Mouse (Mus musculus): ENCODE results near the gene Wnt11. TPM values are rescaled to one million over a fixed set of nuclear protein-coding genes. Genes with fewer than 3 reads are reported as not detected.
A peak's percentile ranks its signal among the peaks of the same experiment; 100 is the strongest.

The Wnt11 gene
- polyA plus RNA-seq, 1 experiment from 2014 or later = 0.50 TPM

DNA sequence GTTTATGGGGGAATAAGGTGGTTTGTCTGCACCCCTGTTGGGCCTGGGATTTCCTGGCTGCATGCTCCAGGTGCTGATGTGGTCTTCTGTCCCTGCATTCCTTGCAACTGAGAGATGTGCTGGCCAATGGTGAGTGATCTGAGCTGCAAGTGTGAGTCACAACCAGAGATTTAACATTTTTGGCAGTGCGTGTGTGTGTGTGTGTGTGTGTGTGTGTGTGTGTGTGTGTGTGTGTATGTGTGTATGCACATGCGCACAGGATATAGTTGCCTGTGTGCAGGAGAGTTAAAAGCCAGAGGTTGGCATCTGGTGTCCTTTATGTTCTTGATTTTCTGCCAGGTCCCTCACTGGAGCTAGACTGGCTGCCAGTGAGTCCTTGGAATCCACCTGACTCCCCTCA lies 44.3 kb downstream of the Wnt11 start:
- no peak overlapping the region for H3K9ac ChIP-seq (ENCODE audit: low read length)
- no peaks in the 10 kb centered on the region for H3K27me3 ChIP-seq (replicated peaks; ENCODE audit: control insufficient read depth, insufficient read depth, low read length)
- DNase-seq (ENCODE audit: low spot score) (no peak), ATAC-seq (no peak)
- no peak overlapping the region for H3K27ac ChIP-seq (ENCODE audit: low read depth, low read length)
- no peaks in the 10 kb centered on the region for H3K36me3 ChIP-seq (ENCODE audit: control insufficient read depth, insufficient read depth, low read length)
- 88% methylated on average over 2 of the region's 2 CpGs for whole genome bisulfite sequencing
- H3K4me1 ChIP-seq (ENCODE audit: control insufficient read depth, insufficient read depth, low read length) = peaks cover 9% of the 10 kb centered on the region
- no peaks in the 10 kb centered on the region for H3K9me3 ChIP-seq (replicated peaks; ENCODE audit: control insufficient read depth, low read length)
- H3K4me3 ChIP-seq (ENCODE audit: low read depth, low read length) = no peak overlapping the region
- H3K4me2 ChIP-seq (ENCODE audit: low read length) = no peak overlapping the region

DNA sequence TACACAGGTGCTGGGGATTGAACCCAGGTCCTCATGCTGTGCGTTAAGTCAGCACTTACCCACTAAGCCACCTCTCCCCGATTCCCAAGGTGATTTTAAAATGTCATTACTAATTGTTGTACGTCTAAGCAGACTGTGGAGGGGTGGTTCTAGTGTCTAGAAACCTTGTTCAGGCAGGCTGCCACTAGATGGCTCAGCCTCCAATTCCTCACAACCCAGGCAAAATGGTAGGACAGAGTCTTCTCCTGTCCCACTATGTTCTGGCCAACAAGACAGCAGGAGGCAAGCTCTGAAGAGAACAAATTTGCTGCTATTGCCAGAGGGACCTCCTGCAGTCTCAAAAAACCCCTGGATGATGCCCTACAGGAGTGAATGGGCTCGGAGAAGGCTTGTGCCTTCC lies 47.0 kb downstream of the Wnt11 start:
- Histone ChIP-seq H3K9me3 (replicated peaks; ENCODE audit: control insufficient read depth, low read length) (no peaks in the 10 kb centered on the region), H3K4me2 (ENCODE audit: low read length) (no peak overlapping the region), H3K9ac (ENCODE audit: low read length) (no peak overlapping the region), H3K36me3 (ENCODE audit: control insufficient read depth, insufficient read depth, low read length) (no peaks in the 10 kb centered on the region), H3K4me1 (ENCODE audit: control insufficient read depth, insufficient read depth, low read length) (peaks cover 3% of the 10 kb centered on the region; the same call in 1 of the 2 replicates), H3K4me3 (ENCODE audit: low read depth, low read length) (no peak overlapping the region), H3K27ac (ENCODE audit: low read depth, low read length) (no peak overlapping the region), H3K27me3 (replicated peaks; ENCODE audit: control insufficient read depth, insufficient read depth, low read length) (no peaks in the 10 kb centered on the region)
- WGBS = 60% methylated on average over 4 of the region's 4 CpGs
- ATAC-seq (no peak), DNase-seq (ENCODE audit: low spot score) (no peak)

DNA sequence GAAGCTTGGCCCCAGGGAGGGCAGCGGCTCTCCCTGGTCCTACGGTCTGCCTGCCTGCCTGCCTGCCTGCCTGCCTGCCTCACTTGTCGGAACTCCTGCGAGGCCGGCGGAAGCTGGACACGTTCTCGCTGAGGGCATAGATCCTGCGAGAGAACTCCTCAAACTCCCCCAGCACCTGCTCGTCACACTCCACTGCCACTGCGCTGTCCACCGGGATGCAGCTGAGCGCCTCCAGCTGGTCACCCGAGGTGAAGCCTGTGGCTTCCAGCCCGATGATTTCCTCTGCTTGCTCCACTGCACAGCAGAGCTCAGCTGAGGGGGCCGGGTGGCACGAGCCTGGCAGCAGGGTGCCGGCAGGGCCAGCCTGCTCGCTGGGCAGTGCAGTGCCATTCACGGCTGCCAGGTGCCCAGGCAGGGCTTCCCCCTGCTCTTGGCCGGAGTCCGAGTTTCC lies 52.9 kb downstream of the Wnt11 start:
- Histone ChIP-seq H3K9ac (ENCODE audit: low read length) (no peak overlapping the region), H3K4me1 (ENCODE audit: control insufficient read depth, insufficient read depth, low read length) (peaks cover 3% of the 10 kb centered on the region; the same call in 1 of the 2 replicates), H3K4me3 (ENCODE audit: low read depth, low read length) (no peak overlapping the region), H3K4me2 (ENCODE audit: low read length) (no peak overlapping the region), H3K27ac (ENCODE audit: low read depth, low read length) (no peak overlapping the region), H3K27me3 (replicated peaks; ENCODE audit: control insufficient read depth, insufficient read depth, low read length) (no peaks in the 10 kb centered on the region), H3K9me3 (replicated peaks; ENCODE audit: control insufficient read depth, low read length) (no peaks in the 10 kb centered on the region), H3K36me3 (ENCODE audit: control insufficient read depth, insufficient read depth, low read length) (no peaks in the 10 kb centered on the region)
- 42% methylated on average over 22 of the region's 22 CpGs for WGBS
- DNase-seq (ENCODE audit: low spot score) (no peak), ATAC-seq (no peak)

DNA sequence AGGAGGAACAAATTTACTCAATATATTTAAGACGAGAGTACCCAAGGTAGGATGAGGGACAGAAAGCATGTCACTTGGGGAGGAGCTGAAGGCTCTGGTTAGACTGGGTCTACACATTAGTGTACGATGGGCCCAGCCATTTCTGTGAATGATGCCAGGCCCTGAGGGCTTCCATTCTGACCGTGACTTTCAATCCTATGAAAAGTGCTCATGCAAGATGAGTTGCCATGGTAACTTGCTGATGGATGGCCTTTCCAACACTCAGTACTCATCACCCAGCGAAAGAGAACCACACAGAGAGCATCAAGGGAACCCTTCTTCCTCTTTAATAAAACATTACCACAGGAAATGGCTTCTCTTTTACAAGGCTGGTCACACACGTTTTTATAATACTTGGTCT lies 53.9 kb downstream of the Wnt11 start:
- 0 out of 2 replicates have a peak, but pooled peaks have one; percentile 29 for ATAC-seq
- 66% methylated on average over 5 of the region's 5 CpGs for WGBS
- no peak overlapping the region for H3K4me2 ChIP-seq (ENCODE audit: low read length)

DNA sequence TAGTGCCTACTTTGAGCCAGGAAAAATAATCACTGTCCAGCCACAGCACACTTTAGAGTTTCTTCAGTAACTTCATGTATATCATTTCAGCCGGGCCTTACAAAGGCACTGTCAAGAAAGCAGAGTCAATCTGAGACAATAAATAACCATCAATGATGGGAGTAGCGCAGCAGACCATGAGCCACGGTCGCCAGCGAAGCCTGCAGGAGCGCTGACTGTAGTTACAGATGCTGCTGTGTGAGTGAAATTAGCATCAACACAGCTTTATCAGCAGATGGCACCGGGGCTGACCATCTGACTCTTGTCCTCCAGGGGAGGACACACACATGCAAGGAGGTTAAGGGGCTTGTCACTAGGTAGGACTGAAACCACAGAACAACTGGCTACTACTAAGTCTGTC lies 54.3 kb downstream of the Wnt11 start:
- DNase-seq (ENCODE audit: low spot score) (no peak), ATAC-seq (no peak)
- Histone ChIP-seq H3K27ac (ENCODE audit: low read depth, low read length) (no peak overlapping the region), H3K9ac (ENCODE audit: low read length) (no peak overlapping the region), H3K4me2 (ENCODE audit: low read length) (no peak overlapping the region), H3K27me3 (replicated peaks; ENCODE audit: control insufficient read depth, insufficient read depth, low read length) (no peaks in the 10 kb centered on the region), H3K4me3 (ENCODE audit: low read depth, low read length) (no peak overlapping the region), H3K4me1 (ENCODE audit: control insufficient read depth, insufficient read depth, low read length) (peaks cover 3% of the 10 kb centered on the region; the same call in 1 of the 2 replicates), H3K36me3 (ENCODE audit: control insufficient read depth, insufficient read depth, low read length) (no peaks in the 10 kb centered on the region), H3K9me3 (replicated peaks; ENCODE audit: control insufficient read depth, low read length) (no peaks in the 10 kb centered on the region)
- 76% methylated on average over 7 of the region's 7 CpGs for WGBS

More for the DNA sequence above, 53.9 kb downstream of the Wnt11 start:
- Histone ChIP-seq H3K27ac (ENCODE audit: low read depth, low read length) (no peak overlapping the region), H3K9ac (ENCODE audit: low read length) (no peak overlapping the region), H3K36me3 (ENCODE audit: control insufficient read depth, insufficient read depth, low read length) (no peaks in the 10 kb centered on the region), H3K4me1 (ENCODE audit: control insufficient read depth, insufficient read depth, low read length) (peaks cover 3% of the 10 kb centered on the region; the same call in 1 of the 2 replicates), H3K9me3 (replicated peaks; ENCODE audit: control insufficient read depth, low read length) (no peaks in the 10 kb centered on the region), H3K4me3 (ENCODE audit: low read depth, low read length) (no peak overlapping the region), H3K27me3 (replicated peaks; ENCODE audit: control insufficient read depth, insufficient read depth, low read length) (no peaks in the 10 kb centered on the region)
- peak; percentile 53 for DNase-seq (ENCODE audit: low spot score)

DNA sequence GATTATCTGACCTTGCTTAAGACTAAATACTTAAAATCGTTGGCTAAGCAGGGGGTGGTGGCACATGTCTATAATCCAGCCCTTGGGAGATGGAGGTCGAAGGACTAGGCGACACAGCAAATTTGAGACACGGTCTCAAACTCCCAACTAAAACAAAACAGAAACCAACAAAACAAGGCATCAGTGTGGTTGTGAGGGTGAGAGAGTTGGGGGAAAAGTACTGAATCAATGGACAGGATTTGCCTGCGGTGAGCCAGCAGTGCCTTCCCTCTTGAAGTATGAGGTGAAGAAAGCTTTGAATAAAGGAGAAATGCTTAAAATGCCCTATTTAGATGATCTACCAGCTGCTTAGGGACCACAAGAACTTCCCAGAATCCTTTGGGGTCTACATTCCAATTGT lies 58.2 kb downstream of the Wnt11 start:
- 91% methylated on average over 5 of the region's 5 CpGs for WGBS
- ATAC-seq = no peak
- H3K9ac ChIP-seq (ENCODE audit: low read length) = no peak overlapping the region
- DNase-seq (ENCODE audit: low spot score) = no peak
- peaks cover 3% of the 10 kb centered on the region for H3K4me1 ChIP-seq (ENCODE audit: control insufficient read depth, insufficient read depth, low read length)
- no peak overlapping the region for H3K4me3 ChIP-seq (ENCODE audit: low read depth, low read length)
- H3K4me2 ChIP-seq (ENCODE audit: low read length) = no peak overlapping the region
- no peaks in the 10 kb centered on the region for H3K9me3 ChIP-seq (replicated peaks; ENCODE audit: control insufficient read depth, low read length)
- H3K27ac ChIP-seq (ENCODE audit: low read depth, low read length) = no peak overlapping the region
- no peaks in the 10 kb centered on the region for H3K36me3 ChIP-seq (ENCODE audit: control insufficient read depth, insufficient read depth, low read length)
- H3K27me3 ChIP-seq (replicated peaks; ENCODE audit: control insufficient read depth, insufficient read depth, low read length) = no peaks in the 10 kb centered on the region

DNA sequence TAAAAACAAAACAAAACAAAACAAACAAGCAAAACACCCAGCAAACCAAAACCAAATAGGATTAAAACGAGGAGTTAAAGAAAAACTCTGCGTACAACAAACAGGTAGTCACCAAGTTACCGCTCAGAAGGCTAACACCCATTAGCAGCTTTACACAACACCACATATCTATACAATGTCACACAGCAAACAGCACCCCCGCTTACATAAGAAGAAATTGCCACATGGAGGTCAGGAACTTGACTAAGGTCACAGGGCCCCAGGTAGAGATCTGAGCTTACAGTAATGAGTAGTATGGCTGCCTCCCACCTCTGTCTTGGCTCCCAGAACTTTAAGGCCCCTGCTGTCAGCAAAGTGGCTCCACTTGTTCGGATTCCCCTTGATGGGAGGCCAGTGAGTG lies 59.4 kb downstream of the Wnt11 start:
- Histone ChIP-seq H3K4me1 (ENCODE audit: control insufficient read depth, insufficient read depth, low read length) (no peaks in the 10 kb centered on the region; the same call in 1 of the 2 replicates), H3K36me3 (ENCODE audit: control insufficient read depth, insufficient read depth, low read length) (no peaks in the 10 kb centered on the region), H3K4me2 (ENCODE audit: low read length) (no peak overlapping the region), H3K4me3 (ENCODE audit: low read depth, low read length) (no peak overlapping the region), H3K27ac (ENCODE audit: low read depth, low read length) (no peak overlapping the region), H3K27me3 (replicated peaks; ENCODE audit: control insufficient read depth, insufficient read depth, low read length) (no peaks in the 10 kb centered on the region), H3K9me3 (replicated peaks; ENCODE audit: control insufficient read depth, low read length) (no peaks in the 10 kb centered on the region), H3K9ac (ENCODE audit: low read length) (no peak overlapping the region)
- DNase-seq (ENCODE audit: low spot score) (no peak), ATAC-seq (no peak)
- 86% methylated on average over 5 of the region's 5 CpGs for WGBS

DNA sequence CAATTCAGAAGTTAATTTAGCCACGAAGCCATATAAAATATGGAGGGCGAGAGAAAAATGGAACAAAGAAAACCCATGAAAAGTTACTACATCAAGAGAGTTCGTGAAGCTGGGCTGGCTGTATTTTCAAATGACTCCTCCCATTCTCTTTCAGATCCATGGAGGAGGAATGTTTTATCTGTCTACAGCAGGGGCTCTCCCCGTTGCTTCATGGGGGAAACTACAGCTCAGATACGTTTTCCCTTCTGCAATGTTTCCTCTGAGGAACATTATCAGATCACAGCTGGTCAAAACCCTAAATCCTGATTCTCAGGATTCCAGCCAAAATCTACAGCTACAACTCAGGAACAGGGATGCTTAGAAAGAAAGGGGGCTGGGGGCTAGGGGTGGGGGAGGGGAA lies 59.9 kb downstream of the Wnt11 start:
- no peak for ATAC-seq
- 38% methylated on average over 5 of the region's 5 CpGs for WGBS

DNA sequence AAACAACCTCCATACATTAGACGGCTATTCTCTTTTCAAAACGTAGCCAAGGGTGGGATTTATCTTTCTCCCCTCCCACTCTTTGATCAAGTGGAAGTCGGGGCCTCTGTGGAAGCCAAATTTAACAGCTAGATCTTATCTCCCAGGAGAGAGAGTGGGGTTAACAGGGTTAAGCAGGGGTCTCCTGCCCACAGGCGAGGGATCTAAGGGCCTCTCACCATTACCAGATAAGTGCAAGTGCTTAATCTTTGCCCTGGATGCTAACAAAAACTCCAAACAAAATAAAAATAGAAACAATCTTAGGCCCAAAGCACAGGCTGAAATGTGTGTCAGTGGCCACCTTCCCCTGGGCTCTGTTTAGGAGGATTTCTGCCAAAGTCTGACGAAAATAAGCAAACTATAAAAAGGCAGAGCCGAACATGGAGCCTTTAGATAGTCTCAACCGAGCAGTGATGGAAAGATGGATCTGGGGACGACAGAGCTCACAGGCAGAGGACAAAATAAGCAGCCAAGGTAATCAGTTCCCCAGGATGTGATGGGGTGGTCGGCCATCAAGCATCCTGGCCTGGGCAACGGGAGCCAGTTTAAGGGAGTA lies 60.7 kb downstream of the Wnt11 start:
- Histone ChIP-seq H3K36me3 (ENCODE audit: control insufficient read depth, insufficient read depth, low read length) (no peaks in the 10 kb centered on the region), H3K9ac (ENCODE audit: low read length) (no peak overlapping the region), H3K27ac (ENCODE audit: low read depth, low read length) (no peak overlapping the region), H3K27me3 (replicated peaks; ENCODE audit: control insufficient read depth, insufficient read depth, low read length) (no peaks in the 10 kb centered on the region), H3K4me2 (ENCODE audit: low read length) (no peak overlapping the region), H3K4me1 (ENCODE audit: control insufficient read depth, insufficient read depth, low read length) (no peaks in the 10 kb centered on the region; the same call in 1 of the 2 replicates), H3K4me3 (ENCODE audit: low read depth, low read length) (no peak overlapping the region), H3K9me3 (replicated peaks; ENCODE audit: control insufficient read depth, low read length) (no peaks in the 10 kb centered on the region)
- no peak for DNase-seq (ENCODE audit: low spot score)
- ATAC-seq = no peak
- WGBS = 60% methylated on average over 10 of the region's 10 CpGs

More for the DNA sequence above, 59.9 kb downstream of the Wnt11 start:
- DNase-seq (ENCODE audit: low spot score) = no peak
- no peak overlapping the region for H3K9ac ChIP-seq (ENCODE audit: low read length)
- H3K4me3 ChIP-seq (ENCODE audit: low read depth, low read length) = no peak overlapping the region
- no peaks in the 10 kb centered on the region for H3K9me3 ChIP-seq (replicated peaks; ENCODE audit: control insufficient read depth, low read length)
- no peaks in the 10 kb centered on the region for H3K27me3 ChIP-seq (replicated peaks; ENCODE audit: control insufficient read depth, insufficient read depth, low read length)
- H3K36me3 ChIP-seq (ENCODE audit: control insufficient read depth, insufficient read depth, low read length) = no peaks in the 10 kb centered on the region
- no peak overlapping the region for H3K27ac ChIP-seq (ENCODE audit: low read depth, low read length)
- no peak overlapping the region for H3K4me2 ChIP-seq (ENCODE audit: low read length)
- H3K4me1 ChIP-seq (ENCODE audit: control insufficient read depth, insufficient read depth, low read length) = no peaks in the 10 kb centered on the region; the same call in 1 of the 2 replicates
